Mouse (Mus musculus) limb, embryonic 11.5 days (tissue): ENCODE measurements around the gene Nos1ap. TPM values are rescaled to one million over a fixed set of nuclear protein-coding genes. Genes with fewer than 3 reads are reported as not detected.

ENCODE experiments used
- ATAC-seq: fragments of 200-750 bp; cut with Nextera tagmentation; 2 replicates; pipeline ENCODE4 v1.8.0; 2017; ENCODE audit warnings: low read depth; ENCODE audit not compliant: insufficient number of reproducible peaks, low FRiP score, low TSS enrichment
- DNase-seq: peaks from one replicate; pipeline ENCODE4 v3.0.0-alpha.2; 2015; ENCODE audit warnings: low spot score
- H3K27ac ChIP-seq: fragments of 300-500 bp; sonication (generic); replicated peaks from 2 replicates; pipeline ENCODE4 v1.5.1; 2014; ENCODE audit warnings: low read depth, mild to moderate bottlenecking, low read length
- H3K27me3 ChIP-seq: fragments of 300-500 bp; sonication (generic); 2 replicates; pipeline ENCODE4 v1.6.1; 2014; ENCODE audit warnings: mild to moderate bottlenecking, low read length, mixed read lengths; ENCODE audit not compliant: control insufficient read depth, insufficient read depth
- H3K36me3 ChIP-seq: fragments of 300-500 bp; sonication (generic); 2 replicates; pipeline ENCODE4 v1.6.1; 2014; ENCODE audit warnings: mild to moderate bottlenecking, low read length, moderate library complexity, mixed read lengths; ENCODE audit not compliant: control insufficient read depth, insufficient read depth
- H3K4me1 ChIP-seq: fragments of 300-500 bp; sonication (generic); 2 replicates; pipeline ENCODE4 v1.6.1; 2014; ENCODE audit warnings: low read length, mixed read lengths; ENCODE audit not compliant: control insufficient read depth, insufficient read depth
- H3K4me2 ChIP-seq: fragments of 300-500 bp; sonication (generic); 2 replicates; pipeline ENCODE4 v1.6.1; 2014; ENCODE audit warnings: low read depth, mild to moderate bottlenecking, moderate library complexity; ENCODE audit not compliant: severe bottlenecking
- H3K4me3 ChIP-seq: fragments of 300-500 bp; sonication (generic); 2 replicates; pipeline ENCODE4 v1.5.1; 2014; ENCODE audit warnings: low read depth, low read length
- H3K9ac ChIP-seq: fragments of 300-500 bp; sonication (generic); 2 replicates; pipeline ENCODE4 v1.6.1; 2014; ENCODE audit warnings: mild to moderate bottlenecking, low read length
- H3K9me3 ChIP-seq: fragments of 300-500 bp; sonication (generic); 2 replicates; pipeline ENCODE4 v1.6.1; 2016; ENCODE audit warnings: low read length; ENCODE audit not compliant: control insufficient read depth
- WGBS: fragments of 180-500 bp; shearing (Covaris S2); extraction: QIAGEN DNeasy Blood & Tissue Kit; methylation state at CpG from one replicate; pipeline ENCODE4 v1.1.7; 2014; 5-methylcytosine and 5-hydroxymethylcytosine counted together
- polyA plus RNA-seq: library from polyadenylated mRNA; unstranded; fragments of >200 nt; fragmentation: Nextera tagmentation; extraction: Ambion mirVana; gene quantifications from 2 replicates; pipeline ENCODE4 v1.2.1, GENCODE M21; 2014

The Nos1ap gene
- polyA plus RNA-seq, 1 experiment from 2014 or later = 5.6 TPM

DNA sequence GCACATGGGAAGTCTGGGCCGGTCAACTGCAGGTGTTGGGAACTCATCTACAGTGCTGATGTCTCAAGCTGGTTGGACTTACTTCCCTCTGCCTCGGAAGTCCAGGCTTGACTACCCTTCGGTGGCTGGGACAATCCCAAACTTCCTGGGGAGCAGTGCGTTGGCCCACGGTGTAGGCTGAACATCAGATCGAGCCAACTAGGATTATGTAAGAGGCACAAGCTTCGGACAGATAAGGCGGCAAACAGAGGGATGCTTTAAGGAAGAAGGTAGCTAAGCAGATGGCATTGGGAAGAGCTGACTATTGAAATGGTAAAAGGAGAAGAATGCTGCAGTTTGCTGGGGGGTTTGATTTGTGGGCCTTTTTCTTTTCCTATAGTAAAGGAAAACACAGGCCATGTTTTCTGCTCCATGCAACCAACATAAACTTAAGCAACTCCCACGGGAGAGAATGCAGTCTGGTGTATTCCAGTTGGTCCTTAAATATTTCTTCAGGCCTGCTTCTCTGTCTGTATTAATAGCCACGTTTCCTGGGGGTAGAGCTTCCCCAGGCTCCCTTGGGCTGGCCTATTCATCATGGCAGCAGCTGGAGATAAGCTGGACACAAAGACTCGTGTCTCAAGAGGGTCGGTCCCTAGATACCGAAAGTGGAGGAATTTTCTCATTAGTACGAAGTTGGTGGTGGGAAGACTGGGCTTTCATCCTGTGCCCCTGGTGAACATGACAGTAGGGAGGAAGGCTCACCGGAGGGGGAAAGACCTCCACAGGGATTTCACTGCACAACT, 294.7 kb downstream of the Nos1ap start:
- ATAC-seq (no peak), DNase-seq (no peak)
- 88% methylated on average over 15 of the region's 15 CpGs for WGBS
- Histone ChIP-seq H3K9ac (no peak overlapping the region), H3K27ac (no peak overlapping the region), H3K36me3 (no peaks in the 10 kb centered on the region), H3K4me2 (no peak overlapping the region), H3K27me3 (no peaks in the 10 kb centered on the region), H3K9me3 (no peaks in the 10 kb centered on the region), H3K4me1 (no peaks in the 10 kb centered on the region), H3K4me3 (no peak overlapping the region)

DNA sequence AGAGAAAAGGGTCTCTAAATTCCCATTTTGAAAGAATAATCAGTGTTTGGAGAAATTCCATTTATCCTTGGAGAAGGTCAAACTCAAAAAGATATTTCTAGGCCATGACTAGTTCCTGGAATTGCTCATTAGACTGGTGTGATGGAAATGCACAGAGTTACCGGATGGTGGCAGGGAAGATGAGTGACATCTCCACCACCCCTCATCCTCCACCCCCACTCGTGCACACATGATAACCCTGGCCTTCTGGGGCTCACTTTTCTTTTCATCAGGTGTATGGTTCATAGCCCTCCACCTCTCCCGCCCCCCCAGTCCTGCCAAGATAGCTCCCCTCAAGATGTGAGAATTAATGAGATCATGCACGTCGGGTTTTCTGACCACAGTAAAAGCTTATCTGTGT, 296.4 kb downstream of the Nos1ap start:
- no peak for ATAC-seq
- Histone ChIP-seq H3K9me3 (no peaks in the 10 kb centered on the region), H3K27me3 (no peaks in the 10 kb centered on the region), H3K9ac (no peak overlapping the region), H3K4me2 (no peak overlapping the region), H3K27ac (no peak overlapping the region), H3K4me1 (no peaks in the 10 kb centered on the region), H3K4me3 (no peak overlapping the region), H3K36me3 (no peaks in the 10 kb centered on the region)
- 89% methylated on average over 5 of the region's 5 CpGs for WGBS
- DNase-seq = no peak

DNA sequence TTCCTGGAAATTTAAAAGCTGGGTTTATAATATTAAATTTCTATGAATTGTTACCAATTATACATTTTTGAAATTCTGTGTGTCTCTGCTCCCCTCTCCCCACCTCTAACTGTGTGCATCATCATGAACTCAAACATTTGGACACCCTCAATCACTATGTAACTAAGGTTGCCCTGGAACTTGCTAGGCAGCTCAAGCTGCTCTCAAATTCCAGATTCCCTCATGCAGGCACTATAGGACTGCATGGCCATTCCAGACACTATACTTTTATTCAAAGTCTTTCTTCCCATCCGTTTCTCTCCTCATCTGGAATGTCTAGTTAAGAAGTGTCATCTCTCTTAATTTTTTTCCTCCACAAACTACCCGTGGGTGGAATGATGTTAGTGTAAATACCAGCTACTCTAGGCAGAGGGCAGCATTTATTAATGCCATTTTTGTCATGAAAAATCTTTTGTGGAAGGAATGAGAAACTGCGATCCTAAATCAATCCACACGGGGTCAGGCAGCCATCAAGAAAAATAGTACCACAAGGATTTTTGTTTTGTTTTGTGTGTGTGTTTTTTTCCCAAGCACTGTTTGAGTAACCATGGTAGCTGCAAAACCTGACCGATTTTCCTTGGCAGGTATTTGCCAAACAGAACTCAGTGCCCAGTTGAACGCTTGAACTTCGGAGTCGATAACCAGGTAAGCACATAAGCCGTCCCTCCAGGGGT, 297.3 kb downstream of the Nos1ap start:
- H3K27ac ChIP-seq = no peak overlapping the region
- H3K36me3 ChIP-seq = no peaks in the 10 kb centered on the region
- H3K4me3 ChIP-seq = no peak overlapping the region
- H3K9ac ChIP-seq = no peak overlapping the region
- whole genome bisulfite sequencing = 53% methylated on average over 9 of the region's 9 CpGs
- H3K4me2 ChIP-seq = no peak overlapping the region
- H3K27me3 ChIP-seq = no peaks in the 10 kb centered on the region
- no peaks in the 10 kb centered on the region for H3K4me1 ChIP-seq
- no peaks in the 10 kb centered on the region for H3K9me3 ChIP-seq
- DNase-seq = peak; percentile 53
- no peak; the same call in 1 of the 2 replicates for ATAC-seq

DNA sequence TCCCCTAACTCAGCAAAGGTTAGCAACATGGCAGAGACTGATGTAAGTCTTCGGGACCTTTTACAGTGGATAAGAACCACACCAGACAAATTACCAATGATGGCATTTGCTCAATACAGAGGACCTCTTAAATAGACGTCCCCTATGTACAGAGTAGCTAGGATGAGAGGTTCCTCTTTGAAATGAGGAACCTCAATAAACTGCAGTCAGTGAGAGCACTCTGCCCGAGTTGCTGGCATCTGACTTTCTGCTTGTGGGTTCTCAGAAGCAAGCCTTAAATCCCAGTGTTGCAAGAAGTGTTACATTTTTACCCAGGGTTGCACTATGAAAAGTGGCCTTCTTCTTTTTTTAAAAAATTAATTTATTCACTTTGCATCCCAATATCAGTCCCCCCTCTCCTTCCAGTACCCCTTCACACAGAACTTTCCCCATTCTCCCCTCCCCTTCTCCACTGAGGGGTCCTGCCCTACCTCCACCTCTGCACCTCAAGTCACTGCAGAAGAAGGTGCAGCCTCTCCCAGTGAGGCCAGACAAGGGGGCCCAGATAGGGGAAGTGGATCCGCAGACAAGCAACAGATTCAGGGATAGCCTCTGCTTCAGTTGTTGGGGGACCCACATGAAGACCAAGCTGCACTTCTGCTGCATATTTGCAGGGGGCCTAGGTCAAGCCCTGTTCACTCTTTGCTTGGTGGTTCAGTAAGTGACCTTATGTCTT, 307.1 kb downstream of the Nos1ap start:
- Histone ChIP-seq H3K9ac (no peak overlapping the region), H3K9me3 (no peaks in the 10 kb centered on the region), H3K4me2 (no peak overlapping the region), H3K36me3 (no peaks in the 10 kb centered on the region), H3K27me3 (no peaks in the 10 kb centered on the region), H3K4me1 (no peaks in the 10 kb centered on the region), H3K27ac (no peak overlapping the region), H3K4me3 (no peak overlapping the region)
- WGBS = 75% methylated on average over 4 of the region's 4 CpGs
- ATAC-seq (no peak), DNase-seq (no peak)

DNA sequence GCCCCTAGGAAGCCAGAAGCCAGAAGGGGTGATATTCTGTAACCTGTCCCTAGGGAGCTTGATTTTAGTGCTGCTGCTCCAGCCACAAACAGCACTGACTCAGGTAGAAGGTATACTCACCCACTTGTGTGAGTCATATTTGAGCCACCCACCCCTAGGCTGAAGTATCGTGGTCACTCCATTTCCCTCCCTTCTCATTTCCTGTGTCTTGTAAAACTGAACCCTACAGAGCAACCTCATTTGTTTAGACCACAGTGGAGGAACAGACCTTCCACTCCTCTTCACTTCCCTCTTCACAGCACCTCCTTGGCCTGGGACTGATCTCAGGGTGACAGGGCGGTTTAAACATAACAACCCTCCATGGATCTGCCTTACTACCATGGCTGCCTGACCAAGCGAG, 312.6 kb downstream of the Nos1ap start, which contains the start of gene Sh2d1b1:
Sh2d1b1 (plus strand) TSS at position 305 of the 400 bp plus-strand sequence.
- Histone ChIP-seq H3K9ac (no peak within 1 kb of the TSS), H3K4me2 (no peak within 1 kb of the TSS), H3K36me3 (no peaks in the 10 kb centered on the region), H3K9me3 (no peaks in the 10 kb centered on the region), H3K4me3 (no peak within 1 kb of the TSS), H3K4me1 (no peaks in the 10 kb centered on the region), H3K27ac (no peak within 1 kb of the TSS), H3K27me3 (no peaks in the 10 kb centered on the region)
- 70% methylated on average over 2 of the region's 3 CpGs for WGBS
- DNase-seq (no peak), ATAC-seq (no peak)

DNA sequence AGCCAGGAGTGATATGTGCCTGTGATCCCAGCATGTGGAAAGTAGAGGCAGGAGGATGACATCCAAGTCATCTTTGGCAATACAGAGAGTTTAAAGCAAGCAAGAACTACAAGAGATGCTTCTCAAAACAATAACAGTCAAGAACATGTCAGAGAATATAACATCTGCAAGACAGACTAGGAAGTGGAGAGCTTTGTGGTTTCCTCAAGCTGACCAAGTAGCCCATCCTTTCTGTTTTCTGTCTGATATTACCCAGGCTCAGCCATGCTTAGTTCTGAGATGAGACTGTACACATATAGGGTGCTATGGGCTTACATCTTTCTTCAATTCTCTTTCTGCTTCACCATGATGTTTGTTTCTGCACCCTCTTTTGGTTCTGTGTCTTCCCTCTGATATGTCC, 316.4 kb downstream of the Nos1ap start:
- no peak overlapping the region for H3K4me2 ChIP-seq
- H3K36me3 ChIP-seq = no peaks in the 10 kb centered on the region
- H3K4me3 ChIP-seq = no peak overlapping the region
- no peak overlapping the region for H3K9ac ChIP-seq
- H3K4me1 ChIP-seq = no peaks in the 10 kb centered on the region
- DNase-seq = no peak
- no peaks in the 10 kb centered on the region for H3K27me3 ChIP-seq
- no peak overlapping the region for H3K27ac ChIP-seq
- no peak for ATAC-seq
- no peaks in the 10 kb centered on the region for H3K9me3 ChIP-seq

DNA sequence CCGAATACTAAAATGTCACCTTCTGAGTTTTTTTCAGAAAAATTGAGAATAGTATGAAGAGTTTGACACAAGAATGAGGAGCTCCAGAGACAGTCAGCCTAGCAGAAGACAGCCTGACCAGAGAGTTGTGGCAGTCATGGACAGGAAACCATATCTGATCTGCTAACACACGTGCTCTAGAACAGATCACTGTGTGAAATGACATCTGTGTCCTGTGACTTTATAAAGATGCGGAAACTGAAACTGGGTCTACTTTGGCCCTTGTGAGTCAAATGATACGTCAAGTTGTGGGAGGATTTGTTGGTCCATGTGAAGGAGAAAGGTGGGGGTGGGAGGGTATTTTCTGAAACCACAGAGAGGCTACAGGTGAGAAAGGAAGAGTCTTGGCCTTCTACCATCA, 319.0 kb downstream of the Nos1ap start:
- WGBS = 89% methylated on average over 4 of the region's 4 CpGs
- Histone ChIP-seq H3K9ac (no peak overlapping the region), H3K27ac (no peak overlapping the region), H3K27me3 (no peaks in the 10 kb centered on the region), H3K36me3 (no peaks in the 10 kb centered on the region), H3K9me3 (no peaks in the 10 kb centered on the region), H3K4me1 (no peaks in the 10 kb centered on the region), H3K4me3 (no peak overlapping the region), H3K4me2 (no peak overlapping the region)
- DNase-seq = no peak
- no peak for ATAC-seq

DNA sequence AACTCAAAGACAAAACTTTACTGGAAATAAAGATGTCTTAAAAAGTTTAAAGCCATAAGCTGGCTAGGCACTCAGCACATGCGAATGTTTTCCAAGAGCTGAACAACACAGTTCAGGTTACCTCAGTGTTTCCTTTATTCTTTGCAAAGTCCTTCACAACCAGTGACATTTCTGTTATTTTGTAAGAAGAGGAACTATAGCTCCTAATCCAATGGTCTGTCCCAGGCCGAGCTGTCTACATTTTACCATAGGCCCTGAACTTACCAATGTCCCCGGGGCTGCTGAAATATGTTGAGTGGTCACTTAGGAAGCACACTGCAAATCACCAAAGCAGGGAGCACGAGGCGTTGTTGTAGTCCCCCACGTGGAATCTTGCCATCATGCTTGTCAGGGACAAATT, 319.4 kb downstream of the Nos1ap start:
- ATAC-seq (no peak), DNase-seq (no peak)
- Histone ChIP-seq H3K4me1 (no peaks in the 10 kb centered on the region), H3K27ac (no peak overlapping the region), H3K9me3 (no peaks in the 10 kb centered on the region), H3K36me3 (no peaks in the 10 kb centered on the region), H3K4me3 (no peak overlapping the region), H3K4me2 (no peak overlapping the region), H3K27me3 (no peaks in the 10 kb centered on the region), H3K9ac (no peak overlapping the region)
- WGBS = 86% methylated on average over 6 of the region's 6 CpGs
